Mouse (Mus musculus) testis, postnatal 14 days (tissue): Measurements from ENCODE around the gene Pax7.
A peak's percentile ranks its signal among the peaks of the same experiment; 100 is the strongest.

Experiments used
- DNase-seq: peaks from one replicate; pipeline ENCODE4 v3.0.0; 2021; ENCODE audit warnings: low spot score

Pax7 gene

DNA sequence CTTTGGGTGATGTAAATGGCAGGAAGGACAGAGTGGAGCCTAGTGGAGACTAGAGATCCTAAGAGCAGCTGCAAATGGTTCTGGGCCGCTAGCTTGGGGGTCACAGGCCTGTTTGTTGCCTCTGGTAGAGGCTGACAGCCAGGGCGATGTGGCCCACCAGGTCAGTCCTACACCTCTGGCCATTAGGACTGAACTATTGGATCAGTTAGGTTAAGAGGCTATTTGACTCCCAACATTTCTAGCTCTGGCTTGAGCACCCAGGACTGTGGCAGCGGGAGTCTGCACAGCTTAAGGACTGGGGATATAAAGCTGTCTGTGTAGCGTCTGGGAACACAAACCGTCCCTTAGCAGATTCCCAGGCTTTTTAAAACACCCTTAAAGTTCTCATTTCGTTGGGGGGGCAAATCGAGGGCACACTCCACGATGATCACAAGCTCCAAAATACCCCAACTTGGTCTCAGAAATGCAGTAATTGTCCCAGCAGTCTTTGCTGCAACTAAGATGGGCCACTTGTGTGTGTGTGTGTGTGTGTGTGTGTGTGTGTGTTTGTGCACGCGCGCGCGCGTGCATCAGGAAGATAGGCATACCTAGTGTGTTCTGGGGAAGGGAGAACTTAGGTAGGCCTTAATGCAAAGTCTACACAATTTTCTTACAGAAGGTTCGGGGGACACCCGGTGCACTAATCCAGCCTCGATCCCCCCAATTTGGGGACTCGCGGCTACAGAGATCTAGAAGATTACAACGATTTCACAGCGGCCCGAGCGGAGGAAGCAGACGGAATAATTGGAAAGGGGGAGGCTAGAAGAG, 2.5 kb downstream of the Pax7 start:
- DNase-seq = no peak

GRCm38 (mm10) chr4:139830053-139830452, 3.3 kb downstream of the Pax7 start:
- DNase-seq = no peak

DNA sequence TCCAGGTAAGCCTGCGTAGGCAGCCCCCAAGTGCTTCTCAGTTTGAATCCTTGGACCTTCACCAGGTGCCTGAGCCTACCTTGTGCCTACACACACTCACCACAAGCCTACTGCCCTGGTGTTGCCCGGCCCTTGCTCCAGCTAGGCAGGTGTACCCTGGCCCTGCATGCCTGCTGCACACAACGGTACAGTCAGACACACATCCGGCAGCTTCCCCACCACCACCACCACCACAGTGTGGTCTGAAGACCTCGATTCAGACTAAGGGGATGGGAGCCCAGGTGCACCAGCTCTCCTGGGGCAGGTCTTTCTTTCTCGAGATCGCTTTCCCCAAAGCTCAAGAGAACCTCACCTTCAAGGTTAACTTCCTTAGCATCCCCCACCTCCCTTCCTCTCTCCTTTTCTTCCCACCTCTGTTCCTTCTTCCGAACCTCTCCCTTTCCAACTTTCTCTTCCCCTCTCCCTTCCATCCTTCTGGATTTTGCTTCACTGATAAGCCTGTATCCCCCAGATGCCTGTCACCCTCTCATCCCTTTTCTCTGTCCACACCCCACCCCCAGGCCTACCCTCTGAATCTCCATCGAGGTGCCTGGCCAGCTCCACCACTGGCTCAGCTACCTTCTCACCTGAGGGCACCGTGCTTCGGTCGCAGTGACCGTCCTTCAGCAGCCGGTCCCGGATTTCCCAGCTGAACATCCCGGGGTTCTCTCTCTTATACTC, 4.3 kb downstream of the Pax7 start:
- no peak for DNase-seq

GRCm38 (mm10) chr4:139828283-139828678, 5.0 kb downstream of the Pax7 start:
- no peak for DNase-seq

DNA sequence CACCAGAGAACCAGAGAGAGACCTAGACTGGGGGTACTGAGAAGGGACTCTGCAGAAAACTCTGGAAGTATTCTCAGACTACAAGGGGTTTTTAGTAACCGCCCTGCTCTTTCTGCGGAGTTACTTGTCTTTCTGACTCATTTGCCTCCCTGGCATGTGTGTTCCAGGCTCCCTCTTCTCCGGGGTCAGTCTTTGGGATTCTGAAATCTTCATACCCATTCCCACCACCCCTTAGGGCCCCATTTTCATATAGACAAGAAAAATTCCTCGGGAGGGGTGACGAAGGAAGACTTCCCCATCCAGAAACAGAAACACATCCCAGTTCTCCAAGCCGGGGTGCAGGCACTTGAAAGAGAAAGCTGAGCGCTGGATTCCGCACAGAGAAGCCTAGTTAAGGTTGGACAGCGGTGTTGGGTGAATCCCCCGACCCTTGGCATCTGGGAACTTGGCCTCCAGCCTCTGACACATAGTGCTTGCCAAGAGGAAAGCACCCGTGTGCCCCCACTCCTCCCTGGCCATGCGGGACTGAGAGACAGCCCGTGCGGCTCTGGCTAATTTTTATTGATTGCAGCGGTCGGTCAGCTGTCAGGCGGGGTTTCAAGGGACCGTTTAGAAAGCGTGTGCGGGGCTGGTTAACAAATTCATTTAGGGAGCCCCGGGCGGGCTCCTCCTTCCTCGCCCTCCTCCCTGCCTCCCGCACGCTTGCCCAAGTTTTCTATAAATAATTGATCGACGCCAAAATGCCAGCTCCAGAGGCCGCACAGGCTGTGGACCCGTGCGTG, 5.6 kb downstream of the Pax7 start:
- no peak for DNase-seq

GRCm38 (mm10) chr4:139826231-139826630, 7.1 kb downstream of the Pax7 start:
- no peak for DNase-seq

DNA sequence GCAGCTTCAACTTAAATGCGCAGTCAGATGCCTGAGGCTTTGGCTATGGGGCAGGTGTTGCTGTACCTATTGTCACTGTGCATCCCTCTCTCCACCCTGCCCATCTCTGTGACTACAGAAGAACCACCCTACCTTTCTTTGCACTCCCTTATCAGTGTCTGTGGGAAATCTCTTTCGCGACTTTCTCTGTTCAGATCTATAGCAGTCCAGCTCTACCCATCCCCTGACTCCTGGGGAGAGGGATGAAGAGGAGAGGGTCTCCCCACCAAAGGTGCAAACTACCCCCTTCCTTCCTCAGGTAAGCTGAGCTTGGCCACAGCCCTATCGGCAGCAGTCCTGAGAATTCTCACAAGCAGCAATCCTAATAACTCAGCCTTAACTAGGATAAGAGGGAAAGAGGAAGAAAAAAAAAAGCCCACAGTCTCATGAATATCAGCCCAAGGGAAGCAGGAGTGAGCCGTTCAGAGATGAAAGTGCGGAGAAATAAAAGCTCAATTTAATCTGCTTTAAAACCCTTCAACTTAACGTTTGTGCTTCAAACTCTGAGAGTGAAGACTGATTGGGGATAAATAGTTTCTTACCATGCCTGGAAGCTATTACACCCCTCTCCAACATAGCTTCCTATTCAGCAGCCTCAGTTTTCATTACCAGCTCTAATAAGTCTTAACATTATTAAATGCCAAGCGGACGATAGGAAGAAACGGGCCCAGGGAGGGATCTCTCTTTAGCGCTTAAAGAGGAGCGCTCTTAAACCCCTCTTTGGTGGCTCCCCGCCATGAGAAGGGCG, 7.8 kb downstream of the Pax7 start:
- DNase-seq = no peak

DNA sequence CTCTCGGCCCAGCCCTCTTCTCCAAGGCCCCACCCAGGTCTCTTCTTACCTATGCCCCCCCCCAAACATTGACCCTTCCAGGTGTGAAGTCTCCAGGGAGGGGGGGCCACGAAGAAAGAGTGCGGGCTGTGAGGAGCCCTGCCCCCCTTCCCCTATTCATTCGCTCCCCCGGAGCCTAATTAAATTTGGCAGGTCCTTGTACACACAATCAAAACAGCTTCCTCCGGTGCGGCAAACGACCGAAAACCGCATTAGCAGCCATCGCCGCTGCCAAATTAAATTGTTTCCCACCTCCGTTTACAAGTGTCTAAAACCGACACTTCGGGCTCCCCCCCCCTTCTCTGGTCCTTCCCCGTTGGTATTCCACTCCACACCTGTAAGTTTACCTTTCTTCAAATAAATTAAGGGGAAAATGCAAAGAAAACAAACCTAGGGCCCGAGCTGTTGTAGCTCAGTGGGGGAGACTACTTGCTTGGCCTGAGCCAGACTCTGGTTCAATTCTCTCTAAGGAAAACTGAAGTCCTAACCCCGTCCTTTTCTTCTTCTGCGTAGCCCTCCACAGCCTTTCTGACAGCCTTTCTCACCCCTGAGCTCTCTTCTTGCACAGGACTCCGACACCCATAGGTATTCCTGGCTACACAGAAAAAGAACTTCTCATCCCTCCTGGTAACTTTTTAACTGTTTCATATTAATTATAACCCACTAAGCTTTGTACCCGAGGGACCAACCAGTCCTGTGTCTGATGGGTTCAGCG, 8.6 kb downstream of the Pax7 start:
- no peak for DNase-seq

DNA sequence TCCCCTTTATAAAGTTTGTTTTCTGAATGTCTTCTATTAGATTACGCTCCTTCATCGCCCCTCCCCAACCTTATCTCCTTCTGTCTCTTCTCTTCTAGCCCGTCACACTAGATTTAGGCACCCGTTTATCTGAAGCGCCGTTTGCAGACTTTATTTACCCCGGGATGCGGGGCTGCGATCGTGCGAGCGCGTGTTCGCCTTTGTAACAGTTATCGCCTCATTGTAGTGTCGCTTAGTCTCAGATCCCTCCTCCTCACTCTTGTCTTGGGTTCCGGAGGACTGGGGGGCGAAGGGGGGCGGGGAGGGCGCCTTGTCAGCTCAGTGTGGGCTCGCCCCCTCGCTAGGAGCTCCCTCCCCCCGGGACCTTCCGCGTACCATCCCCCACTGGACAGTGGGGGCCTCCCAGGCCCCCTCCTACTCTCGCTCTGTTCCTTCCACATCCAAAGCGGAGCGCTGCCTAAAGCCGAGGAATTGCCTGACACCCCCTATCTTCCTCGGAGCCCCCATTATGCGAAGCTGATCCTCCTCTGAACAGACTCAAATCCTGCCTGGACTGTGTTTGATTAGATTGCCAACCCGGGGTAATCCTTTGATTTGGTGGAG, 9.4 kb downstream of the Pax7 start:
- no peak for DNase-seq

DNA sequence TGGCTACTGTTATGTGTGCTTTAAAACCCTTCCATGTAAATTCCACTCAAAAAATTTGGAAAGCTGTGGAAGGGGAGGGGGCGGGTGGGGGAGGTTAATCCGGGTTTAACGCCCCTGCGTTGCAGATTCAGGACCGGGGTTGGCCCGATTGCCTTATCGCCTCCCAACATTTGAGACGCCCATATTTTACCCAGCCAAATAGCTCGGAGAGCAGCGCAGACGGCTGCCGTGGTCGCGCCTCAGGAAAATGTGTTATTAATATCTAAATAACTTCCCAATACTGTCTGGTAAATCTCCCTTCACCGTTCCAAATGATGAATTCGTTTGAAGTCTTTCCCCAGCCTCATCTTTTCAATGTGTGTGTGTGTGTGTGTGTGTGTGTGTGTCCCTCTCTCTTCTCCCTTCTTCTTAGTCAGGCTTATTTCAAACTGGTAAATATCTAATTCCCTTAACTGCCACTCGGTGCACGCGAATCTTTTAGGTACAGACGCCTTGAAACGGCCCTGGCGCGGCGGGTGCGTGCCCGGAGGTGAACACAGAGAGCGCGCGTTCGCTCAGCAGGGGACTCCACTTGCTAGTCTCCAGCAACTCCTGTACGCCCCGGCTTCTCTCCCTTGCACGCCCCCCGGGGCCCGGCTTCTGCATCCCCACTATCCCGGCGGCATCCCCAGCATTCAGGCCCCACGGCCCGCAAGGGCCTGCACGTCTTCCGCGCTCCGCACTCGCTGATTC, 10.0 kb downstream of the Pax7 start:
- no peak for DNase-seq

- no peak for DNase-seq
These were observed 10.9 kb downstream of the Pax7 start for GRCm38 (mm10) chr4:139822214-139823137.

DNA sequence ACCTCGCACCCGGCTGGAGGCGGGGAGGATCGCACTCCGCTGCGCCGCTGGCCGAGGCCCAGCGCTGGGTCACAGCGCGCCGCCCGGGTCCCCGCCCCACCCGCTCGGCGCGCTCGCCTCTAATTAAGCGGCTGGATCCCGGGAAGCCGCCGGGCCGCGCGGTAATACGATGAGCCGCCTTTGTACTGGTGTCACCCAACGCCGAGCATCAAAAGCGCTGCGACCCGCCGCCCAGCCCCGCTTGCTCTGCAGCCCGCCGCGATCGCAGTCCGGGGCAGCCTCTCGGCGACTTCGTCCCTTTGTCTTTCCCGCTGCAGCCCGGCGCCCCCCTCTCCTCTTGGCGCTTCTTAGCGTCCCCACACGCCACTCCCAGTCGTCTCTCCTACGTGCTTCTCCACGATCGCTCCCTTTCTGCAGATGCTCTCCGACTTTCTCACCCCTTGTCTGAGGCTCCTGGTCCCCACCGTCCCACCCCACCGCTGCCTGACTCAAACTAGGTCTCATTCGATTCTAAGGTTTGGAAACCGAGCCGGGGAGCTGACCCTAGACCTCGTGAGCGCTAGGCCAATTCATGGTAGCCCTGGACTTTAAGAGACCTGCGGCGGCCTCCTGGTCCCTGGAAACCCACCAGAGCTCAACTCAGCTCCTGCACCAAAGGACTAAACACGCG, 11.7 kb downstream of the Pax7 start:
- DNase-seq = no peak

DNA sequence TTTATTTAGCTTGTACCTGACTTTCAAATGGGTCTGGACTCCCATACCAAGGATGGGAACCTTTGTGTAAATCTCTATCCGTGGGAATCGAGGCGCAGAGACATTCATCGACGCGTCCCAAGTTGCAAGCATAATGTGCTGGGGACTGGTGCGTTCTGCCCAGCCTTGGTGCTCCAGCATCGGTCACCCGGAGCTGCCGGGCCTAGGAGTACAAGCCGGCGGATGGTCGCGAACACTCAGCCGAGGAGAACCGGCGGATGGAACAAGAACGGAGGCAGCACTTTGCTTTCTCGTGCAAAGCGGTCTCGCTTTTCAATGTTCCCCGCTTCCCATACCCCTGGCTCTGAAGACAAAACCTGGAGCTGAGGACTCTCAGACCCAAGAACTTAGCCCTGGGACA, 12.3 kb downstream of the Pax7 start:
- DNase-seq = no peak

DNA sequence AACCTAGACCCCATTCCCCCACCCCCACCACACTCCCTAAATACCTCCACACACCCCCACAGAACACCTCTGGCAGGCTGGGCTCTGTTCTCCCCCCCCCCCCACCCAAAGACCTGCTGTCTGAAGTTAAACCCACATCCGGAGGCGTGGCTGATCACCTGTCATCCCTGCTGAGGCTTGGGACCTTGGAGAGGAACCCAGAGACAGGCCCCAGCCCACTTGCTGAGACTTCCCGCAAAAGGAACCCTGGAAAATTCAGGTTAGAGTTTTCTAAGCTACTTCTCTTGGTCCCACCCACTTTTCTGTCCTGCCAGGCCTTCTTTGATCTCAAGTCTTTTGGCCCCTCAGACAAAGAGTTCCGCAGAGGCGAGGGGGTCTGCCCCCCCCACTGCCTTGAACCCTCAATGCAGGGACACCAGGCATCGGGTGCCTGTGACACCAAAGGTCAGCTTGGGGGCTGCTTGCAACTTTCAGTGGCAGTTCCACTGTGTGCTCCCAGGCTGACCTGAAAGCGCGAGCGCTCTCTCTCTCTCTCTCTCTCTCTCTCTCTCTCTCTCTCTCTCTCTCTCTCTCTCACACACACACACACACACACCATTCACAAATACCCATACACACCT, 13.8 kb downstream of the Pax7 start:
- DNase-seq = no peak

- DNase-seq = peak; percentile 32
These were observed 15.2 kb downstream of the Pax7 start for GRCm38 (mm10) chr4:139818163-139818562.

DNA sequence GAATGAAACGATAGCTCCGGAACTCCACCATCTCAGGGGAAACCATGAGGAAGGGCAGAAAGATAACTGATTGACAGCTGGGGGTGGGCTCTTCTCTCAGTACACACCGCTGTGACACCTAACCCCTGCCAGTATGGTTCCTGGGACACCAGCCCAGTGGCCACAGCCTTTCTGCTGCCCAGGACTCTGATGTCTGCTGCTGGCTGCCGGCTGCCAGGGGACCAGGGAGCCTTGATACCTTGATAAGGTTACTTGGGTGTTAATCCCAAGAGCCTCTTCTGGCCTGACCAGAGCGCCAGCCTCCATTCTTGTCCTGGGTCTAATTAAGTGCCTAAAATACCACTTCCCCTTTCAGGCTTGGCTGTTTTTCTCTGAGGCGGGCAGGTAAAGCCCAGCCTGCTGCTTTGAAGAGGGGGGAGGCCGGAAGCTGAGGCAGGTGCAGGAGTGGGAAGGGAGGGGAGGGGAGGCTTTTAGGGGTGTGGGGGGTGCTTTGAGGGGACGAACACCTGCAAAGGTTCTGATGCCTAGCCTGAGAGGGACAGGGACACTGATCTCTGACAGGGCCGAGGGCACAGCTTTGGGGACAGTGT, 19.9 kb downstream of the Pax7 start:
- no peak for DNase-seq

- no peak for DNase-seq
These were observed 21.4 kb downstream of the Pax7 start for GRCm38 (mm10) chr4:139811901-139812300.

DNA sequence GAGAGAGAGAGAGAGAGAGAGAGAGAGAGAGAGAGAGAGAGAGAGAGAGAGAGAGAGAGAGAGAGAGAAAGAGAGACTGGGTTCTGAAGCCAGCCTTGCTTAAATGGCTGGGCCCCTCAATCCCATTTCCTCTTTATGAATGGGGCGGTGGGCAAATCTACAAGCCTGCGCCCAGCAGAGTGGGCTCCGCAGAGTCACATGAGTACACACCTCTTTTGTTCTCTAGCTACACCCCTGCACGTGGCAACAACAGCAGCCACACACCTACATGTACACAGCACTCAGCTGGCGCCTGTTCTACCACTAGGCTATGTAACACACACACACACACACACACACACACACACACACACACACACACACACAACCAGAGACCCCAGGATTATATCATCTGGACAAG, 21.9 kb downstream of the Pax7 start:
- no peak for DNase-seq
